Mouse (Mus musculus) R1 (cell line): ENCODE measurements around the gene Ceacam1.
"Not testable (repeated sequence)": the region's sequence is repeated elsewhere in the genome, so short reads cannot be mapped to it uniquely, and the experiment has no call there.

Experiments used
- DNase-seq: peaks from one replicate; pipeline ENCODE4 v3.0.0-alpha.2; 2018; ENCODE audit warnings: low read depth, low spot score

Ceacam1 gene

DNA sequence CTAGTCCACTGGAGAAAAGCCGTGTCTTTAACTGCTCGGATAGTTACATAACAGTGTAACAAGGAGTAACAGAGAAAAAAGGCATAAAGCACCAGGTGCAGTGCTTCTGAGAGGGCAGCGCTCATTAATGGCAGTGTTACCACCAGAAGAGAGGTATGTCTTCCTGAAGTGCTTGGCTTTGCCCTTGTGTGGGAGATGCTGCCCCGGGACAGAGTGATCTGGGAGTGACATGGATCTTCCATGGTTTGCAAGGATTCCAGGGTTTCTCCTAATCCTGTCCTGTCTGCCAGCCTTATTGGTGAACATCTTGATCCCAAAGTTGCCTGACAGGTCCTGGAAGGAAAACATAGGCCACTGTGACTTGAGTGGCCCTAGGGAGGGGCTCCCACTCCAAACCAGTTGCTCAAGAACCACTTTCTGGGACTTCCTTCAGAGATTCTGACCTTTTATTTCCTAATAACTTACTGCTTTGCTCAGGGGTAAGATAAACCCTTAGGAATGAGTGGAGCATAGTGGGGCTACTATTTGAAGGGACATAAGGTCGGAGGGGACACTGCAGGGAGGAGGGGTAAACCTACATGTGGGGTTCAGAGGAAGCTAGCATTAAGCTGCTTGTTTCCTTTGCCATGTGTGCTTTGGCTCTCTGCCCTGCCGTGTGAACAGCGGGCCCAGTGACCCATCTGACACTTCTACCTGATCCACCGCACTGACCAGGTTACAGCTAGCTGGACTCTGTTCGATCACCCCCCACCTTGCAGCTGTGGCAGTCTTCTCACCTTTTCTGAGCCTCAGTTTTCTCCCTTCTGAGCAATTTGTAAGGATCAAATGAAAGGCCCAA lies 37.2 kb downstream of the Ceacam1 start:
- no peak for DNase-seq

DNA sequence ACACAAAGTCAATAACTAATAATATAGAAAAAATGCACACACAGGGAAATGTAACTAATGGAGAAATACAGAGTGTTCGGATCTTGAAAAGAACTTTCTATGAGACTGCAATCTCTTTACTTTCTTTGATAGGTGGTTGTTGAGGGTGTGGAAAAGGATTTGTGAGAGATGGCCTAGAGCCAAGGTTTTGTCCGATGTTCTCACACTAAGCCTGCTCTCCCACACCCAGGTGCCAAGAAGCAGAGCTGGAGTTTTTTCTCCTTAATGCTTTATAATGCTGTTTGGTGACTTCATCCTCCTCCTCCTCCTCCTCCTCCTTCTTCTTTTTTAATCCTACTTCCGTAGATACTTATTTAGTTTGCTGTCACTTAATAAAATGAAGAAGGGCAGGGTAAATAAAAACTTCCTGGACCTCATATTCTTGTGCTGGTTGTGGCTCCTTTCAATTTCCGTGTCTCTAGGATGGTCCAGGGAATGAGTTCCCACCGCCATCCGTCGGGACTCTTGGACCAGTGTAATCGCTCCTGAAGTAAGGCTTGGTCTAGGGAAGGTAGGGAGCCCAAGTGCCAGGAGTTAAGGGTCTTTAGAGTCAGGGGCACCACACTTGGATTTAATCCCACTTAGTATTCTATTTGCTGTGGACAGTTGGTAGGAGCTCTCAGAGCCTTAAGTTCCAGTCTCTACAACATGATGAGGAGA lies 38.1 kb downstream of the Ceacam1 start:
- DNase-seq = no peak

DNA sequence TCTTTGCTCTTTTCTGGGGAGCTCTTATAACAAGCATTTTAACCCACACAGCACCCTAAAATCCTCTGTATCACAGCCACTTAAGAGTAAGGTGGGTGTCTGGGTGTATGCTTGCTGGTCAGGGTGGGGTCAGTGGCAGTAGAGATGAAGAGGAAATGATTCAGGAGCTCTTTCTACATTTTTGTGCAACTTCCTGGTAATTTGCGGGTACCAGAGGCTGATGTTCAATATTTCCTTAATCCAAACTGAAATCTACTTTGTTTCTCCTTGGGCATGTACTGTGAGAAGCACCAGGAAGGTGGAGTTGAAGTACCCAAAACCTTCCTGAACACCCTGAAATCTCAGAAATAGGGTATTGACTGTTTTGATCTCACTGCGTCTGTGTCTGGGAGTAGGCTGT lies 40.7 kb downstream of the Ceacam1 start:
- peak; percentile 14 for DNase-seq

DNA sequence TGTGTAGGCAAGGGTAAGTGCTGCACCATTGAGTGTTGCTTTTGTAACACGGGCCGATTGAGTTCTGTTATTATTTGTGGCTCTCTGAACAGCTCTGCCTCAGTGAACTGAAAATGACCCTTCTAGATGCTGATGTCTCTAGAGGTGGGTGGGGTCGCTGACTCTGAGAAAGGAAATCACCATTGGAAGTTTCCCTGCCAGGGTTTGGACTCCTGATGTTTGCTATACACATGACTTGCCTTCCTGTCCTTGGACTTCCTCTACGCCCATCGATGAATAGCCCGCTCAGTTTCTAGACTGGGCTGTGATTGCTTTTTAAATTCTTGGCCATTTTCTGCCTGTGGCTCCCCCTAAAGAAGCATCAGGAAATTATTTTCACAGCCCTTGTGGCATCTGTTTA lies 41.2 kb downstream of the Ceacam1 start:
- peak; percentile 90 for DNase-seq

DNA sequence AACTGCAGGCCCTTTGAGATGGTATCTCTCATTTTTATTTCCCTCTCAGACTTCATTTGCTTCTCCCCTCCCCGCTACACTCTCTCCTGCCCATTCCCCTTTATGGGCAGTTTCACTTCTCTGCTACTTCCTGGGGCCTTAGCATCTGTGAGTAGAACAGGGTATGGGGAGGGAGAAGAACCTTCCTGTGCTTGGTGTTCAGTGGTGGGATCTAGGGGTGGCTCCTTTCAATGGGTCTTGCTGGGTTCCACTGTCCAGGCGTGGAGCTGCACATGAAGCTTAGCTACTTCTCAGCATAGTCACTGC lies 41.9 kb downstream of the Ceacam1 start:
- no peak for DNase-seq

DNA sequence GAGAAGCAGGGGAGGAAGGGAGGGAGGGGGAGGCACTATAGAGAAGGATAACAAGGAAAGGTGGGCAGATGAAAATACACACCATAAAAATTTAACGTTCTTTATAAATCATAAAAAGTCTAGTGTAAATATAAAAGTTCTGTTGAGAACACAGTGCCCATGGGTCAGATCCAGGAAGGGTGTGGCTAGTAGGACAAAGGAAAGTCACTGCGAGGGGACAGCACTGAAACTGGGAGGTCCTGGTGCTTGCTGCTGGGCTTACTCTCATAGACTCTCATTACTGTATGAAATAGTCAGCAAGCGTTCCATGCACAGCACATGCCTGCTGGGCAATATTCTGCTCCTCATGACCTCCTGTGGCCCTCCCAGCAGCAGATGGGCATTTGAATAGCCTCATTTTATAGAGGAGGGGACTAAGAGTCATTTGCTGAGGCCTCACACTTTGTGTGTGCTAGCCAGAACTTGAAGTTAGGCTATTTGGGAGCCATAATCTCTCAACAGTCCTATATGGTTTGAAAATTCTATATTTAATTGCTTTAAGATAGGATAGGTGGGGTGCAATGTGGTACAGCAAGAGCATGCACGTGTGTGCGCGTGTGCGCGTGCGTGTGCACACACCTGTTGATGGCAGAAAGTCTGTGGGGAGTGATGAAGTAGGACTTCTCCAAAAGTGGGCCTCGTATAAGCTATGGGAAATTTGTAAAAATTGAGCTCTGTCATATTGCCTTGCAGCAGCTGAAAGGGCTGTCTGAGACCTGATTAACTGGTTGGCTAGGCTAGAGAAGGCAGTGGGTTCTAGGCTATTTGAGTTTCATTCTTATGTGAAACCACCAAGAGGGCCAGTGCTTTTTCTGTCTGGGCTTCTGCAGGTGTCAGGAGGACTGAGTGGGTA lies 42.5 kb downstream of the Ceacam1 start:
- DNase-seq = no peak

DNA sequence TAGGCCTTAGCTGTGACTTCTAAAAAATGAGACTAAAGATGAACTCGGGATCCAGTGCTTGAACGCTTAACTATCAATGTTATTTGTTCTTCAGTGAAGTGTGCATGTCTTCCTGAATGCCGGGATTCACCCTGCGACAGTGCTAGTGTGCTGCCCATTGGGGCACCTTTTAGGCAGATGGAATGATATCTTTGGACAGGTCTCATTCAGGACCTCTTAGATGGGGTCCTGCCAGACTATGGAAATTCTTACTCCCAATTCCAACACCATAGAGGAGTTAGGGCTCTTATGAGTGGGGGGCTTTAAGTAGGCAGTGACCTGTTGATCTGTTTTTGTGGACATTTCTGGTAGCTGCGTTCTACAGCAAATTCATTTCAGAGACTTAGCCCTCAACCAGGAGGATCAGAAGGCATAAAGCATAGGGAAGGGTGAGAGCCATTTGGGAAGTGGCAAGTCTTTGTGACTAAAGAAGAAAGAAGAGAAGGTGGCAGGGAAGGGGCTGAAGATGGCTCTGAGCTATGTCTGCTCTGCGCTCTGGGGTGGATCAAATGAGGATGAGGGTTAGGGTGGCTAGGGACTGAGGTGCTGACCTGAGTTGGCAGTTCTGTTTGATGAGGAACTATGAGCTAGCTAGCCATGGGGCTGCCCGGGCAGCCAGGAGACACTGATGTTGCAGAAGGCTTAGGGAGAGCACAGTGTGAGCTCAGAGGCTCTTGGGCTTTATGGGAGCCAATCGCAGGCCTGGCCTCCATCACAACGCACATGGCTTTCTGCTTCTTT lies 43.4 kb downstream of the Ceacam1 start:
- no peak for DNase-seq

DNA sequence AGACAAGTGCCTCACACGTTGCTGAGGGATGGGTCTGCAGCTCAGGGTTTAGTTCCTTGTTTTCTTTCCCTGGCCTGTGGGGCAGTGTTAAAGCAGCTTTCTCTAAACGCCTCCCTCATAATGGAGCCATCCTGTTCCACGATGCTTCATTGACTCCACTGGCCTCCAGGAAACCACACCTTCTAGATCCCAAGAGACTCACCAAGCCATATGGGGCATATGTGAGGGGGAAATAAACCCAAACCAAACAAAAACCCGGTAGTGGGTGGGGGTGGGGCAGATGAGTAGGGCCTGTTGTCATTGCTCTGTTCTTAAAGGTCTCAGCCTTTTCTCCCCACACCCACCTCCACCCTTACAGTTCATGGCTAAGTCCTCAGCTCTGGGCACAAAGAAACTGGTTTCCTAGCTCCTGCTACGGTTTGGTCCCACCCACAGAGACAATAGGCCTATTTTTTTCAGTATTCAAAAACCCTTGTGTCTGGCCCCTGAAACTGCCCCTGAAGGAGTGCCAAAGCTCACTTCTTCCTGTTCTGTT lies 44.3 kb downstream of the Ceacam1 start:
- peak; percentile 100 for DNase-seq

DNA sequence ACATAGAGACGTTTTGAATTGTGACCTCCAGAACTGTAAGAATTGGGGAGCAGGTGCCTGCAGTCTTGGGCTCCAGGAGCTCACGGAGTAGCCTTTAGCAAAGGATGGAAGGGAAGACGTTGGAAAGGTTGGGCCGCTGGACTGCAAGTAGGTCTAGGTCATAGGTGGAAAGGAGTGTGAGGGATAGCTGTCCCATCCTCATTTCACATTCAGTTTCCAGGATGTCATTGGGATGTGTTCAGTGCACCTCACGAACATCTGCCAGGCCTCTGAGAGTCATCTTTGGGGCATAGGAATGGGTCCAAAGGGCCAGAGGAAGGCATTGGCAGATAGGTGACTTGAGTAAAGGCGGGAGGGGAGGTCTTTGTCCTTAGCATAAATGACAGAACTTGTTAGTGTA lies 45.0 kb downstream of the Ceacam1 start:
- peak; percentile 24 for DNase-seq

DNA sequence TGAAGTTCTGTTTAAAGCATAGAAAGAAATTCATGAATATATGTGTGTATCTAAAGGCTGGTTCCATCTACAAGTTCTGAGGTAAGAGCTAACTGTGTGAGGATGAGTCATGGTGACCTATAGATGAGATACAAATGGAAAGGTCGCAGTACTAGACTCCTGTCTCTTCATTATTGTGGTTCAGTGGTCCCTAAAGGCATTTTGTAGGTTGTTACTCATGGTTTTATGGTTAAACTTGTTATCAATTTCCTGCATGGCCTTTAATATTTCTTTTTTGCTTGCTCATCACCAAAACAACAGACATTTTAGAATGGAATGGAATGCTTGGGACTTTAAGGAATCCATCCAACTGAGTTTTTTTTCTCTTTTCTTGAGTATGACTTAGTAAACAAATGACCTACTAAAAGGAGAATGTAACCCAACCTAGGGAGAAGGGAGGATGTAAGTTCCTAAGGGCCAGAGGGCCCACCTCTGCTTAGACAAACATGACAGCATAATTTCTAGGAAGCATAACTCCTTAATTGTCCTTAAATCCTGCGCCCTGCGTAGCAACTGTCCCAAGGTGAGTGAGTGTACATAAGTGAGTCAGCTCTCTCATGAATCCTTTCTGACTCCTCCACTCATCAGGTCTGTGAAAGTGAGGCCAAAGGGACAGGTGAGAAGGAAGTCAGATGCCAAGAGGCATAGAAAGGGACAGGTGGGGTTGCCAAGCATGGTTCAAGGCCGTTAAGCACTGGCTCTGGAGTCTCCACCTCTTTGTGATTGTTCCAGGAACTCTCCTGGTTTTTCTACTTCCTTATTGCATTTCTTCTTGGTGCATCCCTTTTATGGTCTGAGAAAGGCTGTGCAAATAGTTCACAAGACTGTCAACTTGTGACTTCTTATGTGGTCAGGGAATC lies 47.3 kb downstream of the Ceacam1 start:
- DNase-seq = peak; percentile 22

DNA sequence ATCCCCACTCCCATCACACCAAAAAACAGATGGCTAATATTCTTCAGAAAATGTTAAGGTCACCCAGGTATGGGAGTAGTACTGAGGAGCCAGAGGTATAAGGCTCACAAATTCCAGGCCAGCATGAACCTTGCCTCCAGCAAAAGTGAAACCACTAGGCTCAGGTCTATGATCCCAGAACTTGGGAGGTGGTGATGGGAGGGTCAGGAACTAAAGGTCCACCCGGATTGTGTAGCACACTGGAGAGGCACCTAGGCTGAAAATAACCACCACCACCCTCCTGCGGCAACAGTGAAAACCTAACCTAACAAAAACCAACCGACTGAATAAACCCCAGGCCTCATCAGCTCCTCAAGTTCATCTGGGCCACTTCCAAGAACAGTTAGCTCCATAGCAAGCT lies 49.1 kb downstream of the Ceacam1 start:
- DNase-seq = no peak

DNA sequence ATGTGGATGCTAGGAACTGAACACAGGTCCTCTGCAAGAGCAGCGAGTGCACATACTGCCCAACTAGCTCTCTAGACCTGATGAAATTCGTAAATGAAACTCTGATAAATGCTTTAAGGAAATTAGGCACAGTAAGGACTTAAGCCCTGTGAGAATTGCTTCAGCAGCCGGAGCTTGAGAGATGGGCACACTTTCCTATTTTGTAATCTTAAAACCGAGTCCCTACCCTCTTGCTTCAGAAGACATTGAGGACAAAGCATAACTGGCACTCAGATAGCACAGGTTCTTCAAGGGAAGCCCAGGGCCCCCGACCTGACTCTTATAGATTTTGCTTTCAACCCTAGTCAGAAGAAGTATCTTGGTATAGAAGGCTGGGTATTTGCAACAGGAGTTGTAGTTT lies 50.3 kb downstream of the Ceacam1 start:
- no peak for DNase-seq

DNA sequence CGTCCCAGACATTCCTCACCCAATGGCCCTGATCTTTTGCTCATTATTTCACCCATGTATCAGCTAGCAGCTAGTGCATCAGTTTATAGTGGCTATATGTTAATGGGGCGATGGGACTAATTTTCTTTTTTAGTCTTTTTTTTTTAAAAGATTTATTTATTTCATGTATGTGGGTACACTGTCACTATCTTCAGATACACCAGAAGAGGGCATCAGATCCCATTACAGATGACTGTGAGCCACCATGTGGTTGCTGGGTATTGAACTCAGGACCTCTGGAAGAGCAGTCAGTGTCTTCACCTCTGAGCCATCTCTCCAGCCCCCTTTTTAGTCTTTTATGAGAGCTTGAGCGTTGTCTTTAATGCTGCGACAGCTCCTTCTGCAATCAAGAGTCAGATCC lies 51.0 kb downstream of the Ceacam1 start:
- DNase-seq = not testable (repeated sequence)

DNA sequence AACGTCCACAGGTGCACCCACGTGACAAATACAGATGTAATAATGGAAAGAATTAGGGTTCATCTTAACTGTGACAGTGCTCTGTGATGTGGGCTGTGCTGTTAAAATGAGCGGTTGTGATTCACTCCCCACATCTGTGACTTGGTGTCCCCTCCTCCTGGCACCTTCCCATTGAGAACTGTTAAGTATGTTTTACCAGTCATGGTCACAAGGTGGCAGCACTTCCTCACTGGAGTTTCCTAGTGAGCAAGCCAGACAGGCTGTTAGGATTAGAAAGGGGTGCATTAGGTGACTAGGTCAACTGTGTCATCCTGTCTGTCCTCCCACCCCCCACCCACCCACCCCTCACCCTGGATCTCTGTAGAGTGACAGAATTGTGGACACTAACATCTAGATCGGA lies 53.0 kb downstream of the Ceacam1 start:
- DNase-seq = peak; percentile 91

DNA sequence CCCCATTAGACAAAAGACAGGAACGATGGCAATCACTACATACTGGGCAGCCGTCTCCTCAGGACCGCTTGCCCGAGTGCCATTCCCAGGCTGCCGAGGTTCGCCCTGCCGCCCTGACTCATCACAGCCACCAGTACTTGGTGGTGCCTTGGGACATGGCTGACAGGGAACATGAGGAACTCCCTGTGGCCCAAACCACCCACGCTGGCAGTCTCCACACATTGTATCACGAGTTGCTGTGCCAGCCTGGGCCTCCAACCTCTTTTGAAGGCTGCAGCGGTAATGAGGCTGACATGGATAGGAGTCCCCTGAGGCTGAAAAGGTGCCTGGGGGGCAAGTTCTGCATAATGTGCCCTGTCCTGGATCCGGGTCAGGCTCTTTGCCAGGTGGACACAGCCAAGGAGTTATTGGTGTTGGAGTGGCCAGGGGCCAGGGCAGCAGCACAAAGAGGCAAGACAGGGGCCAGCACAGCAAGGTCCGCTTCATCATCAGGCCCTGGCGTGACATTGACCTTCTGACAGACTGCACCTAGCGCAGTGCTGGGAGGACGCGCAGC lies 55.0 kb downstream of the Ceacam1 start:
- peak; percentile 13 for DNase-seq

DNA sequence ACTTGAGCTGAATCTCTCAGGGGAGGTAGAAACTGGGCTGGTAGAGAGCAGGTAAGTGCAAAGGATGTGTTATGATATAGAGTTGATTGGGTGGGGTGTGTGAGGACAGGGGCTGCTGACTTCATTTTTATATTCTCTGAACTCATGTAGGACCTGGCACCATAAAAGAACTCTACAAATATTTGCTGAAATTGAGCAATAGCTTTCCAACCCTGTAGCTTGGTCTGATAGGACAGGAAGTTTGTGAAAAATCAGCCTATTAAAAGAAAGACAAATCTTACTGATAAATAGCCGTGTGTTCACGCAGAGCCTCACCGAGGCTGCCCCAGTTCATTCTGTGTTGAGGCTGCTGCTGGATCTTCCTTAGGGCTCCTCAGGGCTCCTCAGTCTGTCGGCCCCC lies 57.5 kb downstream of the Ceacam1 start:
- DNase-seq = no peak

DNA sequence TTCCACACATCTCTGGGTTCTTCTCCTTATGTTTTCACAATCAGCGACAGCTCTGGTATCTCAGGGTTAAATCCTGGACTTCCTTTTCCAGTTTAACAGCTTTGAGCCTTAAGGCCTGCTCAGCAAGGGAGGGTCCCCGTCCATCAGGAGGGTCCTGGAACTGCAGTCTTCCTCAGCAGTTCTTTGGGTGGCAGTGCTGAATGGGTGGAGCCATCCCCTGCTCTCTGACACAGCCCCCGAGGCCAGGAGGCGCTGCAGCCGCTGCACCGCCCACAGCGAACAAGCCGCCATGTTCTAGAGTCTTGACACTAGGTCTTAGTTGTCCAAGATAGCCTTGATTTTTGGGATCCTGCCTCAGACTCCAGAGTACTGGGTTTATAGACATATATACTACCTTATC lies 57.9 kb downstream of the Ceacam1 start:
- DNase-seq = peak; percentile 90

DNA sequence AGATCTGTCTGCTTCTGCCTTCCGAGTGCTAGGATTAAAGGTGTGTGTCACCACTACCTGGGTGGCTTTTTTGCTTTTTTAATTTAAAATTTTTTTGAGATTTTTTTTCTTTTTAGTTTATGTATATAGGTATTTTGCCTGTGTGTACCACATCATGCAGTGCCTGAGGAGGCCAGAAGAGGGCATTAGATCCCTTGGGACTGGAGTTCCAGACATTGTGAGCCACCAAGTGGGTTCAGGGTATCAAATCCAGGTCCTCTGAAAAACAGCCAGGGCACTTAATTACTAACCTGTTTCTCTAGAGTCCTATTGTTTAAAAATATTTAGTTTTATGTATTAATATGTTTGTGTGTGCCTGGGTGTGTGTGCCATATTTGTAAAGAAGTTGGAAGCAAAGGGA lies 59.8 kb downstream of the Ceacam1 start:
- peak; percentile 58 for DNase-seq

DNA sequence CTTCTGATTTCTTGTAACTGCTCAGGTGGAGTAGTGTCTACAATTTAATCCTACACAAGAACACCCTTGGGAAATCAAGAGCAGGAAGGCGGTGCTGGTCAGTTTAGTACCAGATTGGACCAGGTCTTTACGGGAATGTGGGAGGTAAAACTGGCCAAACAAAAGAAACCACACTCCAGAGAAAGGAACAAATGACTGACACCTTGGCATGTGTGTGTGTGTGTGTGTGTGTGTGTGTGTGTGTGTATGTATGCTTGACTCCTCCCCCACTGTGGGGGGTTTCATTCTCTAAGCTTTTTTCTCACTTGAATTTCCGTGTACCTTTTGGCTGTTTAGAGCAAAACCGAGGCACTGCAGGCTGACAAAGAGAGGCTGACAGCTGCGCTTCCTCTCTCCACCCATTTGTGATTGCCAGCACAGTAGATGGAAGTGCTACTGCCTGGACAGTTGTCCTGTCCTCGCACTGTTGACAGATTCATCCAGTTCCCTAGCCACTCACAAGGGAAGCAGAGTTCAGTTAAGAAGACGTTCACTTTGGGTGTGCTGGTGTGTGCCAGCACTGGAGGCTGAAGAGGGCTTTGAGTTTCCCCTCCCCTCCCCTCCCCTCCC lies 64.5 kb downstream of the Ceacam1 start, which contains the start of gene Cxcl17:
TSS of gene Cxcl17 (minus strand) at position 54 of the 609 bp plus-strand sequence.
- no peak for DNase-seq
